Mouse (Mus musculus) T-helper 1 cell (primary cell): ENCODE measurements around the gene Prr5l.

Experiments used
- in situ Hi-C: fragments of 300-600 bp; cut with MboI, MseI; formaldehyde crosslinking; loops from one replicate; pipeline ENCODE4 v1.15.1; 2025; ENCODE audit warnings: high pct_unique_total_duplicates

The Prr5l gene

GRCm38 (mm10) chr2:101727787-101728186 lies 155.0 kb downstream of the Prr5l start:
- in situ Hi-C loops = loop anchor here (10.0 kb wide), 1 partner anchor 1593 kb away; no protein-coding TSS in a partner anchor

- in situ Hi-C loops = loop anchor here (10.0 kb wide), 1 partner anchor 1589 kb away; no protein-coding TSS in a partner anchor
Observed at GRCm38 (mm10) chr2:101723333-101723881, 159.4 kb downstream of the Prr5l start.

- in situ Hi-C loops = loop anchor here (10.0 kb wide), 1 partner anchor 1588 kb away; no protein-coding TSS in a partner anchor
Observed at GRCm38 (mm10) chr2:101722370-101723332, 160.2 kb downstream of the Prr5l start.

- in situ Hi-C loops = loop anchor here (10.0 kb wide), 1 partner anchor 1587 kb away; no protein-coding TSS in a partner anchor
Observed at GRCm38 (mm10) chr2:101721835-101722234, 161.0 kb downstream of the Prr5l start.

GRCm38 (mm10) chr2:101717162-101717561 lies 165.7 kb downstream of the Prr5l start:
- in situ Hi-C loops = loop anchor here (5.0 kb wide), 1 partner anchor 110 kb away; no protein-coding TSS in a partner anchor

GRCm38 (mm10) chr2:101715650-101716323 lies 167.0 kb downstream of the Prr5l start:
- in situ Hi-C loops = loop anchor here (5.0 kb wide), 1 partner anchor 112 kb away; no protein-coding TSS in a partner anchor

- in situ Hi-C loops = no loop called here
Observed at GRCm38 (mm10) chr2:101711608-101712007, 171.2 kb downstream of the Prr5l start.

- in situ Hi-C loops = no loop called here
Observed at GRCm38 (mm10) chr2:101705941-101706485, 176.8 kb downstream of the Prr5l start.

GRCm38 (mm10) chr2:101699284-101699683 lies 183.5 kb downstream of the Prr5l start:
- in situ Hi-C loops = no loop called here

- in situ Hi-C loops = no loop called here
Observed at GRCm38 (mm10) chr2:101695584-101695983, 187.2 kb downstream of the Prr5l start.

GRCm38 (mm10) chr2:101693577-101694215 lies 189.1 kb downstream of the Prr5l start:
- in situ Hi-C loops = no loop called here

- in situ Hi-C loops = no loop called here
Observed at GRCm38 (mm10) chr2:101693043-101693442, 189.8 kb downstream of the Prr5l start.

GRCm38 (mm10) chr2:101690252-101690827 lies 192.5 kb downstream of the Prr5l start:
- in situ Hi-C loops = no loop called here

- in situ Hi-C loops = no loop called here
Observed at GRCm38 (mm10) chr2:101688011-101688410, 194.8 kb downstream of the Prr5l start.

- in situ Hi-C loops = no loop called here
Observed at GRCm38 (mm10) chr2:101684421-101684820, 198.4 kb downstream of the Prr5l start.

GRCm38 (mm10) chr2:101679164-101679784 lies 203.6 kb downstream of the Prr5l start:
- in situ Hi-C loops = no loop called here

- in situ Hi-C loops = no loop called here
Observed at GRCm38 (mm10) chr2:101678236-101679021, 204.4 kb downstream of the Prr5l start, which contains the start of gene Traf6. Gene Traf6, plus strand, starts transcription at chr2:101678429.

- in situ Hi-C loops = no loop called here
Observed at GRCm38 (mm10) chr2:101673547-101673946, 209.3 kb downstream of the Prr5l start.

- in situ Hi-C loops = no loop called here
Observed at GRCm38 (mm10) chr2:101668751-101669150, 214.1 kb downstream of the Prr5l start.
